Mouse (Mus musculus) testis, postnatal 10 days (tissue): ENCODE data around the gene Six1.
A peak's percentile ranks its signal among the peaks of the same experiment; 100 is the strongest.
"Not testable (repeated sequence)": the region's sequence is repeated elsewhere in the genome, so short reads cannot be mapped to it uniquely, and the experiment has no call there.

ENCODE experiments used
- DNase-seq: peaks from one replicate; pipeline ENCODE4 v3.0.0; 2021; ENCODE audit warnings: low spot score

The Six1 gene

DNA sequence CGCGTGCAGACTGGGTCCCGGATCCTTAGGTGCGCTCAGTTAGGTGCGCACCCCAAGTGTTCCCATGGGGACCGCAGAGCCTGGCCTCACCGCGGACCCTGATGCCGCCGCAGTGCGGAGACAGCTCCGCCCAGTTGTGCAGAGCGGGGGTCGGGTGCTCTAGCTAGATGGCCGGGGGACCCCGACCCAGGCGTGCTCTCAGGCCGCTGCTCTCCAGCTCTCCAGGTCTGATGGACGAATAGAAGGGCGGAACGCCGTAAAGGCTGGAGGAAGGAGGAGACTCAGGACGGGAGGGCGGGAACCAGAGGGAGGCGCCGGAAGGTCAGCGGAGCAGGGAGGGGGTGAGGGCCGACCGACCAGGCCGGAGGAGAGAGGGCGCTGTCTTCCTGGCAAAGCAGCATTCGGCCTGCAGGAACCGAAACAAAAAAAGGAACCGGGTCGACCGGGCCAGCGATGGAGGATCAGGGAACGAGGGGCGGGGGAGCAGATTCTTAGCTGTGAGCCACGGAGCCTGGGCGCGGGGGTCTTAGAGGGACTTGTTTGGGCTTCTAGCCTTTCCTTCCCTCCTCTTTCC, at the start of gene Six1:
Six1 (minus strand) TSS at position 220 of the 574 bp plus-strand sequence.
- DNase-seq: peak; percentile 79

- DNase-seq: no peak
Measured at GRCm38 (mm10) chr12:73098593-73098992, 44.9 kb upstream of the Six1 start.

- not testable (repeated sequence) for DNase-seq
Measured at GRCm38 (mm10) chr12:73096177-73096576, 42.5 kb upstream of the Six1 start.

GRCm38 (mm10) chr12:73094605-73095004, 40.9 kb upstream of the Six1 start:
- DNase-seq: no peak

GRCm38 (mm10) chr12:73094189-73094588, 40.5 kb upstream of the Six1 start:
- no peak for DNase-seq

- no peak for DNase-seq
Measured at GRCm38 (mm10) chr12:73090672-73091335, 37.1 kb upstream of the Six1 start.

- no peak for DNase-seq
Measured at GRCm38 (mm10) chr12:73088911-73089310, 35.2 kb upstream of the Six1 start.

DNA sequence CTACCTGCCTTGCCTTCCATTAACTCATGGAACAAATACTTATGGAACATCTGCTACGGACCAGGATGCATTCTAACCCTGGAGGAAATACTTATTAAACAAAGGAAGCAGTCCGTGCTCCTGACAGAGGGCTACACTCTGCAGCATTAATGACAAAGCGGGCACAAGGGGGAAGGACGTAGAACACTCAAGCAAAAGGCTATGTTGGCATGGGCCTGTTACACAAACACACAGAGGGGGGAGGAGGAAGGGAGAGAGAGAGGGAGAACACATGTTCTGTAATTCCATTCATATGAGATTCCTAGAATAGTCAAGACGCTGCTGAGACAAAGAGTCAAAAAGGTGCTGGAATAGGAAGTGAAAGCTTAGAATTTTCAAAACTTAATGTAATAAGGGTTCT, 34.8 kb upstream of the Six1 start:
- no peak for DNase-seq

DNA sequence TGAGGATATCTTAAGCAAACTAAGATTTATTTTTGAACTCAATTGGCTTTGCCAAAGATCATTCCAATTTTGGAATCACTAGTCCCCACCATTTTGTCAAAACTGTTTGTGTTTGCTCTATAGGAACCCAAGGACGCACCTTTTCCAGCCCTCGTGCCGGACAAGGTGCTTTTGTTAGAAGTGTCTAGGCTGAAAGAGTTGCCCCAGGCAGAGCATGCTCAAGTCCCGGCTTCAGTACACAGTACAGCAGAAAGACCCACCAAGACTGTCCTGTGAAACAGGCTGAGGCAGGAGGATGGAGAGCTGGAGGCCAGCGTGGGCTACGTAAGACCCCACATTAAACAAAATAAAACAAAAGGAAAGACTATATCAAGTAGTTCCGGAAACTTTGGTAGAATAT, 33.4 kb upstream of the Six1 start:
- no peak for DNase-seq

GRCm38 (mm10) chr12:73085739-73086630, 32.3 kb upstream of the Six1 start:
- no peak for DNase-seq

- DNase-seq: no peak
Measured at GRCm38 (mm10) chr12:73083773-73084172, 30.1 kb upstream of the Six1 start.

DNA sequence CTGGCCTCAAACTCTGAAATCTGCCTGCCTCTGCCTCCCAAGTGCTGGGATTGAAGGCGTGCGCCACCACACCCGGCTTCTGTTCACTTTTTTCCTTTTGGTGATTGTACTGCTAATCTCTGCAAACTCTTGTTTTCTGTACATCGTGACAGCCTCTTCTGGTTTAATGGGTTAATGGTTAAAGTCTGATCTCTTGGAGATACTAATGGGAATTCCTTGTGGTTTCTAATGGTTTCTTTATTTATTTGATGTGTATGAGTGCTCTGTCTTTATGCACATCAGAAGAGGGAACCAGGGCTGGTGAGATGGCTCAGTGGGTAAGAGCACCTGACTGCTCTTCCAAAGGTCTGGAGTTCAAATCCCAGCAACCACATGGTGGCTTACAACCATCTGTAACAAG, 28.1 kb upstream of the Six1 start:
- not testable (repeated sequence) for DNase-seq

DNA sequence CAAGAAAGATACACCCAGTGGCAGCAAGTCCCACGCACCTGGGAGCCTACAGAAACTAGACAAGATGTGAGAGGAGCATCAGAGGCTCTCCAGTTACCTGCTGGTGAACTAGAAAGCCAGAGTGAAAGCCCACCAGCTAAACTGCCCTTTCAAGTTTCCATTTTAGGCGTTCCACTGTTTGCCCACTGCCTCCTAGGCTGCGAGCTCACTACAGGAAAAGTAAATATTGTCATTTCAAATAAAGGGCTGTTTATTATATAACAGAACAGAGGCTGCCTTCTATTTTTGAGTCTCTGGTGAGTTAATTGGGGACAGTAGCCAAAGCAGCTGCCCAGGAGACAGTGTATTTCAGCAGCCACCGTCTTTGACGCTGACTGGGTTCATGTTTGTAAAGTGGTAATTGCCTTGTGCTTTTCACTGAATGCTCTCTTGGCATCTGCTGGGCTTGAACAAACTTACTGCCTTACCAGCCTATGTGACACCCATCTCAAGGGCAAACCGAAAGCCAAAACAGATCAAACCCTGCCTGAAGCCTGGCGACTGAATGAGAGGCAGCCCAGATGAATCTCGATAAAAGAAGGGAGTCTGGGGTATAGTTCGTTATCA, 7.2 kb upstream of the Six1 start:
- no peak for DNase-seq

DNA sequence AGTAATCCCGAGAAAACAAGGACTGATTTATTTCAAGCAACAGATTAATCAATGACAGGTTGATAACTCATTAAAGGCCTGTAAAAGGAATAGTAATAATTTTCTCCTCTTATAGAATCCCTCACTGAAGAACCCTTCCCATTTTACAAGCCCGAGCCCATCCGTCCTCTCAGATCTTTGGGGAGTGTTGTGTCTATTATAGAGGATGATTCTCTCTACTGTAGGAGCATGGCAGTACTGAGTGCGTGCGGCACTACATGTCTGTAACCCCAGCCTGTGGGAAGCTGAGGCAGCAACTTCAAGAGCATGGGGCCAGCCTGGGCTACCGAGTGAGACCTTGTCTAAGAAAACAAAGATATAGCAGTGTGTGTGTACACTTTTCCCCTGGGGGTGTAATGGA, 3.8 kb upstream of the Six1 start:
- no peak for DNase-seq

GRCm38 (mm10) chr12:73055451-73055850, 1.8 kb upstream of the Six1 start:
- no peak for DNase-seq

- DNase-seq: no peak
Measured at GRCm38 (mm10) chr12:73054576-73055185, 994 bp upstream of the Six1 start.

DNA sequence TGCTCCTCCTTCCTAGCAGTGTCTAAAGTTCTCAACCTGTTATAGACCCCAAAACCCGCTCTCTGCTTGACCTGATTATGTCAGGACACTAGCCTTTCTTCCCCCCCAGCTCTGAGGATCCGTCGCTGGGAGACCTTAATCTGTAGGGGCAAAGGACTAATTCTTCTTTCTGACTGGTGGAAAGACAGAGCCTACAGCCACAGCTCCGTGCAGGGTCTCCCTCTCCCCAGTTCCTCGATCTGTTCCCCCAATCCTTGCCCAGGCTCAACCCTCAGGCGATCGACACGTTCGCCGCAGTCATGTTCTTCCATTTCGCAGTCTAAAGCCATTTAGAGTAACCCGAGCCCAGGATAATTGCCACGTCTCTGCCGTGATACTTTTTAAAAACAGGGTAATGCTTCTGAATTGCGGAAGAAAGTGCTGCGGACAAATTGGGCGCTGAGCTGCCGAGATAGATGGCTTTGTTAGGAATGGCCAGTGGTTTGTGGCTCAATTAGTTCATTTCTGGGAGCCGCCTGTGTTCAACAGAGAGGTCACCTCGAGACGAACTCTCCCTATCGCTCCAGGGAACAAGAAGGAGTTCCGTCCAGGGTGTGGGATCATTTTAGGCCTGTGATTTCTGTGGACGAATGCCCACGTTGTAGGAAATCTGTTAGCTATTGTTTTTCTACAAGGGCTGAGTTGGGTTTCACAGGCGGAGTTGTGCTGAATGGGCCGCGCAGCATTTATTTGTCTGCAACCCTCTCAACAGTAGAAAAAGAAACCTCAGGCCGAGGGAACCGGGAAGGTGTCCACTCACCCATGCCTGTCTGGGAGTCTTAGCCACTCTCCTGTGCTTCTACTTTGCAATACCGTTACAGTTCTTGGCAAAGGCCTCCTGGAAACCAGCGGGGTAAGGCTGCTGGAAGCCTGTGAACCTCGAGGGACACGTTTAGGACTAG, 766 bp downstream of the Six1 start:
- DNase-seq: no peak

DNA sequence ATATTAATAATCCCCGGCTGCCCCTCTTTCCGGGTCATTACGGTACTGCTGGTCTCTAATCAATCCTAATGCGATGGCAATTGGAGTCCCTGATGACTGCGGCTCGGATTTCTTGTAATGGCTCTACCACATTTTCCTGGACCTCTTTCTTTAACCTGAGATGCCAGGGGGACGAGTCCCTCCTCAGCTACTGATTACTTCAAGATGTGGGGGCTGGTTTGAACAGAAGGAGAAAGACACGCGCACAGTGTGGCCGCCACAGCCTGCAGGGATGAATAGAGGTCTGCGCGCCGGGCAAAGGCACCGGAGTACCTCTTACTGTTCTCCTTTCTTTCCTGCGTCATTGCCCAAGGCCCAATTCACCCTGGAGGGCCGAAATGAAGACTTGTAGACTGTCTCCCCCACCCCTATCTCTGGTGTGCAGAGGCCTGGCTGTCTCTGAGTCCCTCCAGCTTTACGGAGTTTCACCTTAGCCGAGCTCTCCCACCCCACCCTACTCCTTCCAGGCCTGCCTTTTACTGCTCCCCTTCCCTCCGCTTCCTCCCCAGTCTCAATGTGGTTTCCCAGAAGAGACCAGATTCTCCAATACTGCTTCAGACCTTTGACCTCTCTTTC, 1.5 kb downstream of the Six1 start:
- DNase-seq: no peak

DNA sequence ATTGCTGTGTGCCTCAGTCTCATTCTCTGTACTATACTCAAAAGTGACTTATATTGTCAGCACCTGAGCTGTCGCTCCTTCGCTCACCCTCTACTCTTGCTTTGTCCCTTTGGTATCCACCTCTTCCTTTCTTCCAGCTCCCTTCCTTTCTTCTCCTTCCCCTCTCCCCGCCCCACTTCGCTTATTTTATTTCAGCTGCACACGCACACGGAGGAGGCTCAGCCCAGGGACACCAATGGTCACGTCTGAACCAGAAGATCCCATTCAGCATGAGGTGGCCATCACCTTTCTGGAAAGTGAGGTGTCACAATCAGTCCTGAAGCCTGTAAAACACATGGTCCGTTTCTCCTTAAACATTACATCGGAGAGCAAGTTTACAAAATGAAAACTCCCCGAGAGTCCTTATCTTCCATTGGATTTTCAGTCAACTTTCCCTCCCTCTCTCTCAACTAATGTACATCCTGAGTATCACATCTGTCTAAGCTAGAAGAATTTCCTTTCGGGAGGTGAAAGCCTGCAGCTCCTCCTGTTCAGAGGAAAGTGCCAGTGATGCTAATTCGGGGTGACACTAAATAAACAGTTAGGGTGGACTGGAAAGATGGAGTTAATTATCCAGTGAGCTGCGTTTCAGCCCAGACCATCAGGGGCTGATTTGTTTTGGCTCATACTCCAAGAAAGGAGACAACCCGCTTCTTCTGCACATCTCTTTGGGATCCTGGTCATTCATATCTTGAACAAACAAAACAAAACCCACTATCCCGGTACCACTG, 2.7 kb downstream of the Six1 start:
- DNase-seq: no peak

DNA sequence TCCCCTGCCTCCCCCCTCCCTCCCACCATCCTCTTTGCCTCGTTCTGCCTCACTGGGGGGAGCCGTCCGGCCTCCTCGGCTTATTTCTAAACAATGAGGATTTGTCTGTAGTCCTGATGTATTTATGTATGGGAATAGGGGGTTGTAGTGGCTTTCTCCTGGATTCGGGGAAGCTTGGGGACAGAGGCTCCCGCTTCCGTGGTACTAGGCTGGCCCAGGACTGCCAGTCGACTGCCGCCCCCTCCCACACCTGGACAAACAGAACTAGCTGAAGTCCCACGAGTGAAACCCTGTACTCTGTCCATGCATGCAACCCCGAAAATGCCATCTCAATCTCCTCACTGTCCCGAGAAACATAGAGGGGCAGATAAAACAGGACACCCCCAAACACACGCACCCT, 3.4 kb downstream of the Six1 start:
- no peak for DNase-seq
